Mouse (Mus musculus): ENCODE results near the gene Iscu.
"Not testable (repeated sequence)": the region's sequence is repeated elsewhere in the genome, so short reads cannot be mapped to it uniquely, and the experiment has no call there.

Gene Iscu

GRCm38 (mm10) chr5:113788645-113789044, 16.1 kb downstream of the Iscu start:
- no peak for DNase-seq (ENCODE audit: low spot score in 2 of 2)

GRCm38 (mm10) chr5:113789075-113789788, 16.7 kb downstream of the Iscu start:
- no peak for DNase-seq (ENCODE audit: low spot score in 2 of 2)

- DNase-seq (ENCODE audit: low spot score in 2 of 2) = no peak
Measured at GRCm38 (mm10) chr5:113790453-113791196, 18.1 kb downstream of the Iscu start.

GRCm38 (mm10) chr5:113791197-113792095, 18.9 kb downstream of the Iscu start:
- no peak for DNase-seq (ENCODE audit: low spot score in 2 of 2)

- DNase-seq (ENCODE audit: low spot score in 2 of 2) = no peak
Measured at GRCm38 (mm10) chr5:113796401-113797148, 24.0 kb downstream of the Iscu start.

GRCm38 (mm10) chr5:113797149-113797882, 24.8 kb downstream of the Iscu start:
- no peak for DNase-seq (ENCODE audit: low spot score in 2 of 2)

- DNase-seq (ENCODE audit: low spot score in 2 of 2) = no peak
Measured at GRCm38 (mm10) chr5:113798525-113798924, 26.0 kb downstream of the Iscu start.

GRCm38 (mm10) chr5:113799691-113800090, 27.1 kb downstream of the Iscu start:
- no peak for DNase-seq (ENCODE audit: low spot score in 2 of 2)

- DNase-seq (ENCODE audit: low spot score in 2 of 2) = no peak
Measured at GRCm38 (mm10) chr5:113800280-113800679, 27.7 kb downstream of the Iscu start, which contains the start of gene Tmem119. Gene Tmem119 (minus strand): TSS chr5:113800516.

GRCm38 (mm10) chr5:113804395-113804966, 31.9 kb downstream of the Iscu start:
- DNase-seq (ENCODE audit: low spot score in 2 of 2) = no peak

- no peak for DNase-seq (ENCODE audit: low spot score in 2 of 2)
Measured at GRCm38 (mm10) chr5:113805301-113805700, 32.8 kb downstream of the Iscu start.

GRCm38 (mm10) chr5:113806414-113806813, 33.9 kb downstream of the Iscu start:
- DNase-seq (ENCODE audit: low spot score in 2 of 2) = no peak

GRCm38 (mm10) chr5:113807712-113808111, 35.2 kb downstream of the Iscu start:
- DNase-seq (ENCODE audit: low spot score in 2 of 2) = no peak

GRCm38 (mm10) chr5:113808177-113808576, 35.6 kb downstream of the Iscu start:
- DNase-seq (ENCODE audit: low spot score in 2 of 2) = no peak

- no peak for DNase-seq (ENCODE audit: low spot score in 2 of 2)
Measured at GRCm38 (mm10) chr5:113810111-113810510, 37.6 kb downstream of the Iscu start.

- DNase-seq (ENCODE audit: low spot score in 2 of 2) = not testable (repeated sequence)
Measured at GRCm38 (mm10) chr5:113811824-113812420, 39.4 kb downstream of the Iscu start.

GRCm38 (mm10) chr5:113812638-113813037, 40.1 kb downstream of the Iscu start:
- DNase-seq (ENCODE audit: low spot score in 2 of 2) = no peak

GRCm38 (mm10) chr5:113813608-113814007, 41.1 kb downstream of the Iscu start:
- DNase-seq (ENCODE audit: low spot score in 2 of 2) = no peak

- DNase-seq (ENCODE audit: low spot score in 2 of 2) = no peak
Measured at GRCm38 (mm10) chr5:113814111-113815040, 41.8 kb downstream of the Iscu start.
